Mouse (Mus musculus) forebrain, embryonic 14.5 days (tissue): ENCODE results near the gene Osbpl9. TPM values are rescaled to one million over a fixed set of nuclear protein-coding genes. Genes with fewer than 3 reads are reported as not detected.

Experiments used
- ATAC-seq: fragments of 200-750 bp; cut with Nextera tagmentation; 2 replicates; pipeline ENCODE4 v1.8.0; 2017; ENCODE audit warnings: mild to moderate bottlenecking, moderate library complexity
- DNase-seq: peaks from one replicate; pipeline ENCODE4 v3.0.0-alpha.2; 2015; ENCODE audit warnings: low spot score
- H3K27ac ChIP-seq: fragments of 300-500 bp; sonication (generic); 2 replicates; pipeline ENCODE4 v1.5.1; 2014; ENCODE audit warnings: low read depth, mild to moderate bottlenecking, control low read depth, low read length, moderate library complexity
- H3K27me3 ChIP-seq: fragments of 300-500 bp; sonication (generic); replicated peaks from 2 replicates; pipeline ENCODE4 v1.6.1; 2014; ENCODE audit warnings: low read length, control low read depth, mixed read lengths; ENCODE audit not compliant: control insufficient read depth, insufficient read depth
- H3K36me3 ChIP-seq: fragments of 300-500 bp; sonication (generic); 2 replicates; pipeline ENCODE4 v1.6.1; 2014; ENCODE audit warnings: low read length, control low read depth; ENCODE audit not compliant: control insufficient read depth, insufficient read depth
- H3K4me1 ChIP-seq: fragments of 300-500 bp; sonication (generic); 2 replicates; pipeline ENCODE4 v1.6.1; 2014; ENCODE audit warnings: antibody characterized with exemption, low read length, control low read depth; ENCODE audit not compliant: control insufficient read depth, insufficient read depth
- H3K4me2 ChIP-seq: fragments of 300-500 bp; sonication (generic); 2 replicates; pipeline ENCODE4 v1.6.1; 2014; ENCODE audit warnings: mild to moderate bottlenecking, control low read depth, low read length
- H3K4me3 ChIP-seq: fragments of 300-500 bp; sonication (generic); 2 replicates; pipeline ENCODE4 v1.5.1; 2014; ENCODE audit warnings: low read depth, low read length, control low read depth
- H3K9ac ChIP-seq: fragments of 300-500 bp; sonication (generic); 2 replicates; pipeline ENCODE4 v1.6.1; 2014; ENCODE audit warnings: mild to moderate bottlenecking, low read length, control low read depth, moderate library complexity
- H3K9me3 ChIP-seq: fragments of 300-500 bp; sonication (generic); replicated peaks from 2 replicates; pipeline ENCODE4 v1.6.1; 2016; ENCODE audit warnings: low read length, control low read depth, mixed read lengths; ENCODE audit not compliant: control insufficient read depth
- WGBS: fragments of 180-500 bp; shearing (Covaris S2); extraction: QIAGEN DNeasy Blood & Tissue Kit; methylation state at CpG from one replicate; pipeline ENCODE4 v1.1.7; 2014; 5-methylcytosine and 5-hydroxymethylcytosine counted together
- polyA plus RNA-seq: library from polyadenylated mRNA; unstranded; fragments of >200 nt; fragmentation: Nextera tagmentation; extraction: Ambion mirVana; gene quantifications from 2 replicates; pipeline ENCODE4 v1.2.1, GENCODE M21; 2014

Gene Osbpl9
- polyA plus RNA-seq, 1 experiment from 2014 or later = 75.3 TPM

DNA sequence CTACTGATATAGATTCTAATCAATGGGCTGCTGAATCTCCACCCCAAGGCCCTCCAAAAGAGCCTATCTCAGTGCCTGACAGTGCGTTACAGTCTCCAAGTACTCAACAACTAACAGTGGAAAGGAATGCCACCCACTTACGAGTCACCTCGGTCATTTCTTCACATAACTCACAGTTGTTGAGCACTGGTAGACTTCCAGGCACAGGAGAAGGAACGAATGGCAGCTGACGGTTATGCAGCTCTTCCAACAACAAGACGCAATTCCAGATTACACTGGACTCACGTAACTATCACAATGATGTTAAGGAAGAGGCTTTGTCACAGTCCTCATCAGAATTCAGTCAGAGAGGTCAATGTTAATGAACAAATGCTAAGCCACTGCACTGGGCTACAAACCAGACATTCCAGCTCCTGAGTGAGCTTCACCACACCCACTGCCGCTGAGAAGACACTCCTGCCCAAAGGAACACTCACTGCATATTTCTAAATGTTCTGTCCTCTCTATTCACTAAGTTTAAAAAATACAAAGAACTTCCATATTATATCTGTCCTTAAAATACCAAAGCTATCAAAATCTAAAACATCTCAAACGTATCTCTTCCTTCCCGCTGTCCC lies 70.7 kb downstream of the Osbpl9 start:
- Histone ChIP-seq H3K27me3 (no peaks in the 10 kb centered on the region), H3K4me1 (peaks cover 3% of the 10 kb centered on the region), H3K4me3 (no peak overlapping the region), H3K27ac (no peak overlapping the region), H3K4me2 (no peak overlapping the region), H3K9ac (no peak overlapping the region), H3K36me3 (peaks cover 4% of the 10 kb centered on the region; the same call in 1 of the 2 replicates), H3K9me3 (no peaks in the 10 kb centered on the region)
- WGBS = 92% methylated on average over 10 of the region's 10 CpGs
- ATAC-seq (no peak), DNase-seq (no peak)

DNA sequence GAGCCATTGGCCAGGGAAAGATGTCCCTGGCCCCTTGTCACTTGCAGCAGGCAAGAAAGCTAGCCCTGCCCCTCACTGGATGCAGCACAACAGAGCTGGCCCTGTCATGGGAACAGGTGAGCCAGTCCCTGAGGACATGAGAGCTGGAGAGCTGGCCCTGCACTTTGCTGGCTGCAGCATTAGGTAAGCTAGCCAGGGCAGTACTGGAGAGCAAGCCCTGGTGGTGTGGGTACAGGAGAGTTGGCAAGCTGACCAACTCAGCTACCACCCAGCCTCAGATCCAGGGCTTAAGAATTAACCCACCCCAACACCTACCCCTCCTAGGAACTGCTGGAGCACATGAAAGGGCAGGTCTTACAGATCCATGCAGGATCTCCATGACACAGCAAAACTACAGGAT lies 73.1 kb downstream of the Osbpl9 start:
- H3K36me3 ChIP-seq = peaks cover 4% of the 10 kb centered on the region; the same call in 1 of the 2 replicates
- H3K9me3 ChIP-seq = no peaks in the 10 kb centered on the region
- H3K9ac ChIP-seq = no peak overlapping the region
- no peak for ATAC-seq
- H3K4me1 ChIP-seq = peaks cover 3% of the 10 kb centered on the region
- no peak overlapping the region for H3K4me3 ChIP-seq
- H3K27me3 ChIP-seq = no peaks in the 10 kb centered on the region
- no peak overlapping the region for H3K4me2 ChIP-seq
- no peak for DNase-seq
- no peak overlapping the region for H3K27ac ChIP-seq

DNA sequence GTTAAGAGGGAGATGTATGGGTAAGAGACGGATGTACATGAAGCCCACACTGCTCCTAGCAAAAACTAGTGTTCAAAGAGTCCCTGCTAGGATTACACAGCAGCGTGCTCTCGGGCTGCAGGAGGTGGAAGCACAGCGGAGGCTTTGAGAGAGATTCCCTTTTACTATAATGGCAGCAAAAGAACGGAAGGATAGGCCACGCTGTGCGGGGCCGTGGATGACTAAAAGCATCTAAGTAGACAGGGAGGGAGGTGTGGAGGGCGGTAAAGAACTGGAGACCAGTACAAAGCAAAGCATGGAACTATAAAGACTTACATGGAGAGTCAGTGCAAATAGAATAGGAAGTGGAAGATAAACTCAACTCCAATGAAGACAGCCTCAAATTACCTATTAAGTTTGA lies 74.1 kb downstream of the Osbpl9 start:
- H3K27ac ChIP-seq = 0 out of 2 replicates have a peak overlapping the region, but pooled peaks have one; percentile 39
- ATAC-seq (peak; percentile 45; the same call in 1 of the 2 replicates), DNase-seq (no peak)

DNA sequence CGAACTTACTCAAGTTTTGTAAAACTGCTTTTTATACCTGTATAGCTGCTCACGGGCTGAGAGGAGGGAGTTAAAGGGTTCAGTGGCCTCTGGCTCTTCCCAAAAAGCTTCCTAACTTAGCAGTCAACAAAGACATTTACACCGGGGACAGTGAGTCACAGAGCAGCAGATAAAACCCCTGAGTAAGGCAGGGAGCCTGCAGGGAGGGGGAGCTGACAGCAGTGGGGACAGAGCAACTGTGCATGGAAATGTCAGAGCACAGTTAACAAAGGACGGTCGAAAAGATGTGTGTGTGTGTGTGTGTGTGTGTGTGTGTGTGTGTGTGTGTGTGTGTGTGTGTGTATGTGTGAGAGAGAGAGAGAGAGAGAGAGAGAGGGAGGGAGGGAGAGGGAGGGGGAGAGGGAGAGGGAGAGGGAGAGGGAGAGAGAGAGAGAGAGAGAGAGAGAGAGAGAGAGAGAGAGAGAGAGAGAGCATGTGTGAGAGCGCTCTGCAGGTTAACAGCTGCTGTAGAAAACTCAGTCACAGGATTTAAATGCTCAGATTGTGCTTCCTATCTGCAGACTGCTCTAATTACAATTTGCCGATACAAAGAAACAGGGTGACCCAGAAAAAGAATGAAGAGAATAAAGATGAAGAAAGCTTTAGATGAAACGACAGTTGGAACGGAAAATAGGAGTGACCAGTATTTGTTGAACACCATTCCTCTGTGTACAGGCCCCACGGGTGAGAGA lies 75.1 kb downstream of the Osbpl9 start:
- H3K36me3 ChIP-seq = no peaks in the 10 kb centered on the region
- H3K4me2 ChIP-seq = no peak overlapping the region
- H3K4me3 ChIP-seq = no peak overlapping the region
- DNase-seq (peak; percentile 45), ATAC-seq (peak; percentile 68; the same call in 1 of the 2 replicates)
- H3K4me1 ChIP-seq = peaks cover 3% of the 10 kb centered on the region
- 43% methylated on average over 10 of the region's 10 CpGs for WGBS
- H3K9me3 ChIP-seq = no peaks in the 10 kb centered on the region
- H3K9ac ChIP-seq = peak overlapping the region; percentile 1; the same call in 1 of the 2 replicates
- H3K27me3 ChIP-seq = no peaks in the 10 kb centered on the region
- peak overlapping the region; percentile 39 for H3K27ac ChIP-seq

More for the DNA sequence above, 74.1 kb downstream of the Osbpl9 start:
- Histone ChIP-seq H3K36me3 (peaks cover 4% of the 10 kb centered on the region; the same call in 1 of the 2 replicates), H3K4me2 (no peak overlapping the region), H3K9me3 (no peaks in the 10 kb centered on the region), H3K9ac (no peak overlapping the region; the same call in 1 of the 2 replicates), H3K4me1 (peaks cover 3% of the 10 kb centered on the region), H3K4me3 (no peak overlapping the region), H3K27me3 (no peaks in the 10 kb centered on the region)
- 62% methylated on average over 9 of the region's 9 CpGs for WGBS

DNA sequence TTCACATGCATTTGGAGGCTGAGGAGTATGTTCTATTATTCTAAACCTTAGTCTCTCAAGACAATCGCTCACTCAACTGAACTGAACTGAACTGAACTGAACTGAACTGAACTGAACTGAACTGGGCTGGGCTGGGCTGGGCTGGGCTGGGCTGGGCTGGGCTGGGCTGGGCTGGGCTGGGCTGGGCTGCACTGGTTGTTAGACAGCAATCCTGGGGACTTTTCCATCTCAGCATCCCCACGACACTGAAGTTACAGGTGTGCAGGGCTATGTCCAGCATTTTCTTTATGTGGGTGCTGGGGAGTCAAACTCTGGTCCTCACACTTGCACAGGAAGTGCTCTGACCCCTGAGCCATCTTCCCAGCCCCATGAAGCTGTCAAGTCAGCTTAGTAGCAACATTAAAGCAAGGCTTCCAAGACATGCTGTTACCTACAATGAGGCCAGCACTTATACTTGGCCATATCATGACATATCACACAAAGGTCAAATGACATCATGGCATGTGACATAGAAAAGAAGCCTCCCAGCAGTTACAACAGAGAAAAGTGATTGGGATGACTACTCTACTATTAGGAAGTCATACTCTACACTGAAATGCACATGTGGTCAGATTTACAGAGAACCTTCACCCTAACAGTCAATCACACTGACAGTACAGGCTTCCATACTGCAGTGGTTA lies 76.2 kb downstream of the Osbpl9 start:
- H3K27me3 ChIP-seq = no peaks in the 10 kb centered on the region
- WGBS = 88% methylated on average over 2 of the region's 2 CpGs
- no peak for ATAC-seq
- no peaks in the 10 kb centered on the region for H3K9me3 ChIP-seq
- H3K27ac ChIP-seq = no peak overlapping the region
- H3K4me2 ChIP-seq = no peak overlapping the region
- no peak for DNase-seq
- no peak overlapping the region for H3K4me3 ChIP-seq
- H3K9ac ChIP-seq = no peak overlapping the region
- no peaks in the 10 kb centered on the region for H3K36me3 ChIP-seq
- peaks cover 3% of the 10 kb centered on the region for H3K4me1 ChIP-seq

DNA sequence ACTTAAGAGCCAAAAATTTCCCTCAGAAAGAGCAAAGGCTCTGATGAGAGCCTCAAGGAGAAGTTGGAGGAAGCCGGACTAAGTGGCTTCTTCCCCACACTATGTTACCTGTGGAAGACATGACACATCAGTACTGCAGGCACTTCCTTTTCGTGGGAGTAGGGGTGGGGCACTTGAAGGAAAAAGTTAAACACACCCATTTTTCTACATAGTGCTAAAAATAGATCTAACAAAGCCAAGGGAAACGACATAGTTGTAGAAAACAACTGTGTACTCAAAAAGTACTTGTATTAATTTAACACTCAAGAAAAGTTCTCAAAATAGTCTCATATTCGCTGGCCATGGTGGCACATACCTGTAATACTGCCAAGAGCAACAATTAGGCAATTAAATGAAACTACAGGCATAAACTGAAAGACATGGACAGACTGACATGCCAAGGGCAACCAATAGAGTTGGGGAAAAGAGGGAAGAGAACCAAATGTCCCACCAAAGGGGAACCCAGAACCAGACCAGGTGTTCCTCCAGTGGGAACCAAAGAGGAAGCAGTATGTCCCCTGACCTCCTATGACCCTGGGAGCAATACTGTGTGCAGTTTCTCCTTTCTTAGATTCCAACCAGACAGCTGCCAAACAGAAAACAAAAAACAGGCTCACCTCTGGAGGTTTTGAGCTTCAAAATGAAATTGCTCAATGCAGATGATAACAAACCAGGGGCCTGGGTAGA lies 79.1 kb downstream of the Osbpl9 start:
- WGBS = 74% methylated on average over 4 of the region's 4 CpGs
- DNase-seq = no peak

DNA sequence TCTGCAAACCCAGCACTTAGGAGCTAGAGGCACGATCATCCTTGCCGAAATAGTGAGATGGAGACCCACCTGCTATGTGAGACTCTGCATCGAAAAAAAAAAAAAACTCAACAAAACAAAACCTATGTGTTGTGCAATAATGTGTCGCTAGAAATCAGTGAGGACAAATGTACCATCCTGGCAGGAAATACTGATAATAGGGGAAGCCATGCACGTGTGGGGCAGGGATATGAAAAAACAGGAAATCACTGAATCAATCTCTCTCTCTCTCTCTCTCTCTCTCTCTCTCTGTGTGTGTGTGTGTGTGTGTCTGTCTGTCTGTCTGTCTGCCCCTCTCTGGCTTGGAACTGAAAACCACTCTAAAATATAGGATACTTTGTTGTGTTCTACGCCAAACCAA lies 81.3 kb downstream of the Osbpl9 start:
- DNase-seq (no peak), ATAC-seq (no peak)
- H3K9me3 ChIP-seq = no peaks in the 10 kb centered on the region
- H3K4me1 ChIP-seq = peaks cover 9% of the 10 kb centered on the region; the same call in 1 of the 2 replicates
- no peak overlapping the region for H3K4me3 ChIP-seq
- no peaks in the 10 kb centered on the region for H3K27me3 ChIP-seq
- no peaks in the 10 kb centered on the region for H3K36me3 ChIP-seq
- no peak overlapping the region for H3K9ac ChIP-seq
- no peak overlapping the region for H3K4me2 ChIP-seq
- H3K27ac ChIP-seq = no peak overlapping the region
- 85% methylated on average over 6 of the region's 6 CpGs for WGBS

More for the DNA sequence above, 79.1 kb downstream of the Osbpl9 start:
- peaks cover 8% of the 10 kb centered on the region for H3K4me1 ChIP-seq
- no peak overlapping the region for H3K27ac ChIP-seq
- no peak overlapping the region for H3K4me2 ChIP-seq
- H3K36me3 ChIP-seq = no peaks in the 10 kb centered on the region
- H3K9me3 ChIP-seq = no peaks in the 10 kb centered on the region
- H3K27me3 ChIP-seq = no peaks in the 10 kb centered on the region
- no peak overlapping the region for H3K9ac ChIP-seq
- no peak for ATAC-seq
- no peak overlapping the region for H3K4me3 ChIP-seq

DNA sequence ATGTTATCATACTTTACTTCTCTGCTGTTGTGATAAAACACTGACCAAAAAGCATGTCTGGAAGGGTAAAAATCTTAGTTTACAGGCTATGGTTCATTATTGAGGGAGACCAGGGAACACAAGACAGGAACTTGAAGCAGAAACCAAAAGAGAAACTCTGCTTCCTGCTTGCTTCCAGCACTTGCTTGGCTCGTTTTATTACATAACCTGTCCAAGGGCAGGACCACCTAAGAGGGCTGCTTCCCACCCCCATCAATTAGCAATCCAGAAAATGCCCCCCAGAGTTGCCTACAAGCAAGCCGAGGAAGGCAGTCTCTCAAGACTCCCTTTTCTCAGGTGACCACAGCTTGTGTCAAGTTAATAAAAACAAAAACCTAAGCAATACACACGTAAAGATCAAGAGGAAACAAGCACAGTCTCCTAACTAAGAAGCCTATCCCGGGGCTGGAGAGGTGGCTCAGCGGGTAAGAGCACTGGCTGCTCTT lies 82.4 kb downstream of the Osbpl9 start:
- Histone ChIP-seq H3K9me3 (no peaks in the 10 kb centered on the region), H3K9ac (no peak overlapping the region), H3K36me3 (no peaks in the 10 kb centered on the region), H3K27ac (no peak overlapping the region), H3K4me3 (no peak overlapping the region), H3K4me2 (no peak overlapping the region), H3K27me3 (no peaks in the 10 kb centered on the region), H3K4me1 (peaks cover 9% of the 10 kb centered on the region; the same call in 1 of the 2 replicates)
- ATAC-seq = no peak
- DNase-seq = no peak
- 89% methylated on average over 5 of the region's 5 CpGs for WGBS
